Mouse (Mus musculus): Measurements from ENCODE around the gene Atad3a. TPM values are rescaled to one million over a fixed set of nuclear protein-coding genes. Genes with fewer than 3 reads are reported as not detected.
"Not testable (repeated sequence)": the region's sequence is repeated elsewhere in the genome, so short reads cannot be mapped to it uniquely, and the experiment has no call there.

The Atad3a gene
- polyA plus RNA-seq, 1 experiment: 23.4 TPM

DNA sequence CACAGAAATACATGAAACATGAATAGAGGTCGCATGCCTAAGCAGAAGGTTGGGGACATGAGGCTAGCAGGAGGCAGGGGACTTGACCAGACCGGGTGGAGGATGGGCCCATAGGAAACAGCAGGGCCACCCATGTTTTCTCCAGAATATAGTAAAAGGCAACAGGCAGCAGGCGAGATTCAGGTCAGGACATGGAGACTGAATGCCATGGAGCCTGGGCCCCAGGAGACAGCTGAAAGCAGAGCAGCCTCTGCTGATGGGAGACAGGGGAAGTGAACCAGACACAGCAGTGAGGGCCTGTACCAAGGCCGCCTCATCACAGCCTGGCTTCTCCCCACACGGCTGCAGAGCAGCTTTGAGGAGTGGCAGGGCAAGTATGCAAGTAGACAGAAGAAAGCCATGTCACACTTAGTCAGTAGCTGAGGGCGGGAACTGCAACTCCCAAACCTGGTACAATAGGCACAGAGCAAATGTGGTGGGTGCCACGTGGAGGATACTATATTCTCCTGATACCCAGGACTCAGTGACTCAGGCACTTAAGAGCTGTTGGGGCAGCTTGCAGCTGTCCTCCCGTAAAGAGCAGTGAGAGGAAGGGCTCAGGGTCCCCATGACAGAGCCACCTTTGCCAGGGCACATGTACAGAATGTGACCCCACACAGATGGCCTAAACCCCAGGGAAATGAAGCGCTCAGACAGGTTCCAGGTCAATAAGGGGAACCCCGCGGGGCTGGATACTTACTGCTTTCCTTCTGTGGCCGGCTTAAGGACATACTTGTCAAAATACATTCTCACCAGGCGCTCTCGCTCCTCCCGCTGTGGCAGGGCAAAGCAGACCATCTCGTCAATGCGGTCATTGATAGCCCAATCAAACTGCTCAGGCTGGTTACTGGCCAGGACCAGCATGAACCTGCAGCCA, 14.1 kb downstream of the Atad3a start:
- Histone ChIP-seq H3K36me3 (ENCODE audit: control insufficient read depth, insufficient read depth, low read length) (no peaks in the 10 kb centered on the region), H3K4me1 (ENCODE audit: control insufficient read depth, insufficient read depth, low read length) (peaks cover 2% of the 10 kb centered on the region; the same call in 1 of the 2 replicates), H3K4me3 (ENCODE audit: control insufficient read depth, low read depth, low read length) (no peak overlapping the region), H3K27ac (ENCODE audit: control insufficient read depth, insufficient read depth, low read depth, low read length) (no peak overlapping the region), H3K27me3 (ENCODE audit: control insufficient read depth, insufficient read depth, low read length) (no peaks in the 10 kb centered on the region)
- TF ChIP-seq POLR2A (IDR thresholded peaks at IDR 0.05; ENCODE audit: control insufficient read depth, low read depth, low read length): no peak
- no peak for TF ChIP-seq CTCF (IDR thresholded peaks at IDR 0.05; ENCODE audit: control insufficient read depth, insufficient read depth, insufficient replicate concordance, low read depth, low read length)

DNA sequence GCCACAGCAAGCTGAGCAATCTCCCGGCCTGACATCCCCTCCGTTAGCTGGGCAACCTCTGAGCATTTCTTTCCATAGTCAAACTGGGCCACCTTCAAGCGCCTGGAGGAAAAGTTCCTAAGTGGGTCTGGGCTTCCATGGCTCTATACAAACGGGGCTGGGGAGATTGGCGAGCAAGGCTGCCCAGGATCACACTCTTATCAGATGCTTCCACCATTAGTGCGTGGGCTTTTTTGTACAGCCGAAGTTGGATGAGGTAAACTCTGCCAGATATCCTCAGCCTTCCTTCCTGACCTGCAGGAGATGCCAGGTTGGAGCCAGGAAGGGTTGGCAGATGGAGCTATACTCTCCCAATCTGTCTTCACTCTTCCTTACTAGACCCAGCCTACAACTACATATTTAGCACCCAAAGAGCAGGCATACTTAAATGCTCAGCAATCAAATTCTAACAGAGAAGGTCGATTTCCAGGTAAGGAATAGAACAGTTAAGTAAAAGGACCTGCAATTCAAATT, 14.8 kb downstream of the Atad3a start:
- TF ChIP-seq POLR2A (IDR thresholded peaks at IDR 0.05; ENCODE audit: control insufficient read depth, low read depth, low read length): no peak
- TF ChIP-seq CTCF (IDR thresholded peaks at IDR 0.05; ENCODE audit: control insufficient read depth, insufficient read depth, insufficient replicate concordance, low read depth, low read length): no peak
- Histone ChIP-seq H3K36me3 (ENCODE audit: control insufficient read depth, insufficient read depth, low read length) (no peaks in the 10 kb centered on the region), H3K4me1 (ENCODE audit: control insufficient read depth, insufficient read depth, low read length) (peaks cover 2% of the 10 kb centered on the region; the same call in 1 of the 2 replicates), H3K27me3 (ENCODE audit: control insufficient read depth, insufficient read depth, low read length) (no peaks in the 10 kb centered on the region), H3K4me3 (ENCODE audit: control insufficient read depth, low read depth, low read length) (no peak overlapping the region), H3K27ac (ENCODE audit: control insufficient read depth, insufficient read depth, low read depth, low read length) (no peak overlapping the region)

DNA sequence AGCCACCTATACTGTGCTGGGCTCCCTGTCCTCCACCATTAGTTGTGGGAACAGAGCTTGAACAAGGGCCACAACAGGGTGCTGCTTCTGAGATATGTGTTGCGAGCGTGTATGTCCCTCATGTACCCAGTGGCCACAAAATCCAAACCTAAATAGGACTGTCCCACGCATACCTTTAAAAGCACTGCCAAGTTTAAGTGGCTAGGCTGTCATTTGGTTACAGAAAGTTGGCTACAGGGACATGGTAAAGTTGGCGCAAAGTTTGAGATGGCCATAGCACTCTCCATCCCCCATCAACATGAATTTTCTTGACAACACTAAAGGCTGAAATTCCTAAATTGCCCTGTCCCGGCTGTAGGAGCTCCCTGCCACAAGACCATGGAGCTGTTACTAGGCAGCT, 15.8 kb downstream of the Atad3a start:
- Histone ChIP-seq H3K4me1 (ENCODE audit: control insufficient read depth, insufficient read depth, low read length) (peaks cover 2% of the 10 kb centered on the region; the same call in 1 of the 2 replicates), H3K4me3 (ENCODE audit: control insufficient read depth, low read depth, low read length) (no peak overlapping the region), H3K27me3 (ENCODE audit: control insufficient read depth, insufficient read depth, low read length) (no peaks in the 10 kb centered on the region), H3K27ac (ENCODE audit: control insufficient read depth, insufficient read depth, low read depth, low read length) (no peak overlapping the region), H3K36me3 (ENCODE audit: control insufficient read depth, insufficient read depth, low read length) (no peaks in the 10 kb centered on the region)
- TF ChIP-seq CTCF (IDR thresholded peaks at IDR 0.05; ENCODE audit: control insufficient read depth, insufficient read depth, insufficient replicate concordance, low read depth, low read length) (no peak), POLR2A (IDR thresholded peaks at IDR 0.05; ENCODE audit: control insufficient read depth, low read depth, low read length) (no peak)

GRCm38 (mm10) chr4:155744474-155744873, 16.4 kb downstream of the Atad3a start:
- Histone ChIP-seq H3K4me3 (ENCODE audit: control insufficient read depth, low read depth, low read length) (no peak overlapping the region), H3K27ac (ENCODE audit: control insufficient read depth, insufficient read depth, low read depth, low read length) (no peak overlapping the region), H3K36me3 (ENCODE audit: control insufficient read depth, insufficient read depth, low read length) (no peaks in the 10 kb centered on the region), H3K4me1 (ENCODE audit: control insufficient read depth, insufficient read depth, low read length) (peaks cover 5% of the 10 kb centered on the region), H3K27me3 (ENCODE audit: control insufficient read depth, insufficient read depth, low read length) (no peaks in the 10 kb centered on the region)
- TF ChIP-seq CTCF (IDR thresholded peaks at IDR 0.05; ENCODE audit: control insufficient read depth, insufficient read depth, insufficient replicate concordance, low read depth, low read length): no peak
- TF ChIP-seq POLR2A (IDR thresholded peaks at IDR 0.05; ENCODE audit: control insufficient read depth, low read depth, low read length): no peak

- Histone ChIP-seq H3K36me3 (ENCODE audit: control insufficient read depth, insufficient read depth, low read length) (no peaks in the 10 kb centered on the region), H3K27me3 (ENCODE audit: control insufficient read depth, insufficient read depth, low read length) (no peaks in the 10 kb centered on the region), H3K4me3 (ENCODE audit: control insufficient read depth, low read depth, low read length) (no peak overlapping the region), H3K27ac (ENCODE audit: control insufficient read depth, insufficient read depth, low read depth, low read length) (no peak overlapping the region), H3K4me1 (ENCODE audit: control insufficient read depth, insufficient read depth, low read length) (peaks cover 5% of the 10 kb centered on the region)
- TF ChIP-seq CTCF (IDR thresholded peaks at IDR 0.05; ENCODE audit: control insufficient read depth, insufficient read depth, insufficient replicate concordance, low read depth, low read length) (no peak), POLR2A (IDR thresholded peaks at IDR 0.05; ENCODE audit: control insufficient read depth, low read depth, low read length) (no peak)
Measured at GRCm38 (mm10) chr4:155742684-155743083, 18.2 kb downstream of the Atad3a start.

- H3K36me3 ChIP-seq (ENCODE audit: control insufficient read depth, insufficient read depth, low read length): not testable (repeated sequence)
Measured at GRCm38 (mm10) chr4:155740681-155741080, 20.2 kb downstream of the Atad3a start.

GRCm38 (mm10) chr4:155739741-155740636, 20.9 kb downstream of the Atad3a start:
- H3K4me1 ChIP-seq (ENCODE audit: control insufficient read depth, insufficient read depth, low read length): peaks cover 13% of the 10 kb centered on the region
- H3K36me3 ChIP-seq (ENCODE audit: control insufficient read depth, insufficient read depth, low read length): no peaks in the 10 kb centered on the region
- peak overlapping the region; percentile 53 for H3K4me3 ChIP-seq (ENCODE audit: control insufficient read depth, low read depth, low read length)
- H3K27ac ChIP-seq (ENCODE audit: control insufficient read depth, insufficient read depth, low read depth, low read length): no peak overlapping the region
- no peak for TF ChIP-seq CTCF (IDR thresholded peaks at IDR 0.05; ENCODE audit: control insufficient read depth, insufficient read depth, insufficient replicate concordance, low read depth, low read length)
- TF ChIP-seq POLR2A (IDR thresholded peaks at IDR 0.05; ENCODE audit: control insufficient read depth, low read depth, low read length): no peak
- no peaks in the 10 kb centered on the region for H3K27me3 ChIP-seq (ENCODE audit: control insufficient read depth, insufficient read depth, low read length)

More at GRCm38 (mm10) chr4:155740681-155741080, 20.2 kb downstream of the Atad3a start:
- H3K4me1 ChIP-seq (ENCODE audit: control insufficient read depth, insufficient read depth, low read length); H3K4me3 ChIP-seq (ENCODE audit: control insufficient read depth, low read depth, low read length); H3K27me3 ChIP-seq (ENCODE audit: control insufficient read depth, insufficient read depth, low read length); H3K27ac ChIP-seq (ENCODE audit: control insufficient read depth, insufficient read depth, low read depth, low read length): not testable (repeated sequence)

Data from testis, adult 2 months (tissue).